Mouse (Mus musculus) T-cell, adult 2 months (primary cell): ENCODE results near the gene Ctr9.

Experiments used
- DNase-seq: peaks from one replicate; pipeline ENCODE4 v3.0.0; 2022; ENCODE audit warnings: low spot score

Ctr9 gene

DNA sequence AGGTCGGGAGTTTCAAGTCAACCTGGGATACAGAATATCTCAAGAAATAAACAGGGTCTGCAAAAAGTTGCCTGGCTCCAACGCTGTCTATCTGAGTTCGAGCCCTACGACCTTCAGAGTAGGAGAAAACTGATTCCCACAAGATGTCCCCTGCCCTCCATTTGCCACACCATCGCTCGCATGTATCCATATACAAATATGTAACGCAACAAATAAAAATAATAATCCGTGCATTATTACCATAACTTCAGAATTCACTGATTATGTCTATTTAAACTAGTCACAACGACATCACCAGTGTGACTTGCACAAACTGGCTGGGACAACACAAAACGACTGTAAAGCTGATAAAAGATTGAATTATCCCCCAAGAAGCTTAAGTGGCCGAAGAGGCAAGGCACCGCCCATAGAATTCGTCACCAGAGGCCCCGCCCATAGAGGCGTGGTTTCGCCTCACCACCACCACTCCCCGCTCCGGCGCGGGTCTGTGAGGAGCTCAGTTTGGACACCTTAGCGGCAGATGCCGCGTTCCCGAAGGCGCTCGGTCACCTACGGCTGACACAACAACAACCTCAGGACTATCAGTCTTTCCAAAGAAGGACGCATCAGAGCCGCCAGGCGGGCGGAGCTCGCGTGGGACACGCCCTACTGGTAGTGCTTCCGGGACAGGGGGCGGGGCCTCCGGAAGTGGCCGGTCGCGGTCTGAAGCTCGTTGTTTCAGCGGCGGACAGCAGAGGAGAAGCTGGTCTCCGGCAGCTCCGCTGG lies at the start of gene Ctr9:
Gene Ctr9, plus strand, starts transcription at position 671 of the 765 bp plus-strand sequence.
- DNase-seq, result peak; percentile 85

DNA sequence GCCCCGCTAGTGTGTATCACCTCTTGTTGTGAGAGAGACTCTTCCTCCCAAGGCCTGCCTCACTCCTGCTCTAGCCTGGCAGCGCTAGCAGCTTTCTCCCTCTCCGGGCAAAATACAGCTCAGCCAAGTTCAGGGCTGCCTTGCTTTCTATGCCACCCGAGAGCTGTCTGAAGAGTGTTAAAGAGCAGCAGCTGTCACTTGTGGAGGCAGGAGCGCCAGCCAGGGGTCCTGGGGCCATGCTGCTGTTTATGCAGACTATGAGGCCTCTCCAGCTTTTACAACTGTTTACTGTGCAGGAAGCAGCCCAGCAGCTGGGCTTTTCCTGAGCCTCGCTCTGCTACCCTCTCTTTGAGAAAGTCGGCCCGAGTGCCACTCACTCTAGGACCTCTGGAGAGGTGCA lies 47.7 kb upstream of the Ctr9 start:
- DNase-seq, result no peak

DNA sequence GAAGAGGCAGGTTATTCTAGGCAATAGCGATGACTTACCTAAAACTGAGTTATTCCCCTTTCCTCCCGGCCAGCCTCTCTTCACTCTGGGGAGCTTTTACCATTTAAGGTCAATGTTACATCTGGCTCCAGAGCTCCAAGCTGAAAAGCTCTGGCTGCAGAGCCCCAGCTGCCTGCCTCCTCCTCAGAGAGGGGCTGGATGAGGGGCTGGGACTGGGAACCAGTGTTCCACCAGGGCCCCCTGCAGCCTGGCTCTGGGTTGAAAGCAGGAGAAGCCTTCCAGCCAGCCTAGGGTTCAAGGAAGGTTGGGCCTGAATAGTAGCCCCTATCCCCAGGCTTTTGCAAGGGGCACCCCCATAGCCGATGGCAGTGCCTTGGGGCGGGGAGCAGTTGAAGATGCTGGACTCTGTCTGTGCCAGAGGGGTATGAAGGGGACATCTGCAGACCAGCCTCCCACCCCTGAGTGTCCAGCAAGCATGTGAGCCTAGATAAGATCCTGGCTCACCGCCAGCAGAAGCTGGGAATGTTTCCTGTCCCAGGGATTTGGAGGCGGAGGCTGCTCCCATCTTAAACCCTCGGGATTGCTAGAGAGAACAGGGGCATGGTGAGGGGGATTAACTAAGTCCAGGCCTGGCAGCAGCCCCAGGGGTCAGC lies 46.6 kb upstream of the Ctr9 start, which contains the start of gene Mrvi1:
Gene Mrvi1, minus strand, starts transcription at position 409 of the 653 bp plus-strand sequence.
- DNase-seq, result no peak

DNA sequence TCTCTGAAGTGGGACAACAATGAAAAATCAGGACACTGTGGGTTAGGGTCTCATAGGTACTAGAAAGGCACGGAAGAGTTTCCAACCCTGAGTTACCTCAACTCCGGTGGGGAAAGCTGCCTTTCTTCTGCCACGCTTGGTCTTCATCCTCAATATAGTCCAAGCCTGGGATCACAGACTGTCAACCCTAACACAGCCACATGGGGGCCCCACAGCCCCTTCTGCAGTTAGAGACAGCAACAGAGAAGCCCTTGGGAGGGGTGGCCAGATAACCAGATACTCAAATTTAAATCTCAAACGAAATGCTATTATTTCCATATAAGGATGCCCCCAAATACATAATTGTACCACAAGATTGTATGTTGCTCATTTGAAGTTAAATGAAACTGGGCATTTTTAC lies 46.0 kb upstream of the Ctr9 start:
- DNase-seq, result peak; percentile 25

DNA sequence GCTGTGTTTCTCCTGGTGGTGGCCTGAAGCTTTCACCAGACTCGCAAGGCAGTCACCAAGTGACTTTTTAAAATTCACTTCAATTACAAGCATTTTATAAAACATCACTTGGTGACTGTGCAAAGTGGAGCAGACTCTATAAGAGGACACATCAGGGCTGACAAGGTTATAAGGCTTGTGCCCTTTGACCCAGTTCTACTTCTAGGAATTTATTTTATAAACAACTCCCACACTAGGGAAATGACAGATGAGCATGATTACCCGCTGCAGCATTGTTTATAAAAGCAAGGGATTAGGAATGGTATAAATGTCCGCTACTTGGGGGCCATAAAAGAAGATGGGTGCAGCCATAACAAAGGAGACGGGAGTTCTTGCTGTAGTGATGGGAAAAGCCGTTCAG lies 45.1 kb upstream of the Ctr9 start:
- no peak for DNase-seq

DNA sequence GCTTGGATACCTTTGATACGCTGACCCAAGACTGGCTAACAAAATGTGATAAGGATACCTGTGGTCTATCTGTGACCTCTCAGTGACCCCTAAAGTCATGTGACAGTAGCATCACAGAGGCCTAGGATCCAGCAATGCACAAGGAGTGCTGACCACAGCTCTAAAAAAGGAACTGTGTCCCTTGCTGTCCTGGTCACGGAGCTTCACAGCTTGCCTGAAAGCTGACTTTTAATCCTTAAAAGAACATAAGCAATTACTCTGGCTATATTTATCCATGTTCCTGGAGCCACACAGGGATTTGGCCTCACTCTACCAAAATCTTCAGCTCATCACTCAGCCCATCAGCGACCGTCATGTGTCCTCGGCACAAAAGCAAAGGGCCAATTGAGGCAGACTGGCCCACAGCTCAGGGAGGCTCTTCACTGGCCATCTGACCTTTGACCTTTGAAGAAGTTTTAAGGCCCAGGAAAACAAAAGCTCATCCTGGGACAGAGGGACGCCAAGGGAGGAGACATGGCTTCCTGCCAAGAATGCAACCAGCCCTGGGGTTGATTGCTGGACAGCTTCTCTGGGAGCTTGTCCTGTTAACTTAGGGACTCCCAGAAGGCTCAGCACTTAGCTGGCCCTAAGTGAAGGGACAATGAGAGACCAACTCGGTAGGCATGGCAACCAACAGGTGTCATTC lies 43.0 kb upstream of the Ctr9 start:
- no peak for DNase-seq

DNA sequence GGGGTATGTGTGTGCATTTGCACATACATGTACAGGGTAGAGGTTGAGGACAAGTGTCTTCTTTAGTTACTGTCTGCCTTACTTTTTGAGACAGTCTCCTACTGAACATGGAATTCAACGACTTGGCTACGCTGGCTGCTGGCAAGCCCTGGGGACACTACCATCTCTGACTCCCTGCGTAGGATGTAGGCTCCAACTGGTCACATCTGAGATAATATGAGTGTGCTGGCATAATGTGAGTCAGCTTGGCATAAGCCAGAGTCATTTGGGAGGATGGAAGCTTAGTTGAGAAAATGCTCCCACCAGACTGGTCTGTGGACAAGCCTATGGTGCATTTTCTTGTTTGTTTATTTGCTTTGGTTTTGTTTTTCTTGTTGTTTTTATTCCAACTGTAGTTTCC lies 40.7 kb upstream of the Ctr9 start:
- DNase-seq, result no peak

DNA sequence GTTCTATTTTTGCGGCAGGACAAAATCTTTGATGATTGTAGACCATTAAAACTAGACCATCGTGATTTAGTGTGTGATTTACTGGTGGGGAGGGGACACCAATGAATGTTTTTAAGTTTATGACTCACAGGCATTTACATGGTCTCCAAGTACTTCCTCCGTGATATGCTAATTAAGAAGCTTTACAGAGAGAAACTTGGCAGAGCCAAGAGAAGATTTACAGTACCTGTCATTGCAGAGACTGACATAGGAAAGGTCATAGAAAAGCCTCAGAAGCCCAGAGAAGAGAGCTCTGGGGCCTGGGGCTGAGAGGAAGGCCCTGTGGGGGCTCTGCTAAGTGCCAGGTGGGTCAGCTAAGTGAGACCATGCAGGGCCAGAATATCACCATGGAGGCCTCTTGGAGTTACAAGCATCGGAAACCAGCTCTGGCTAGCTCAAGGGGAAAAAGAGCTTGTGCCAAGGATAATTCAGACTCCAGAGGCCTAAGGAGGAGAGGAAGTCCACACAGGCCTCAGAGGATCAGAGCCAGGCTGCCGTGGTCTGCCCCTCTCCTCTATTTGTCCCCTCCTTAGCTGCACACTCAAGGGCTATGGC lies 39.4 kb upstream of the Ctr9 start:
- DNase-seq, result no peak

DNA sequence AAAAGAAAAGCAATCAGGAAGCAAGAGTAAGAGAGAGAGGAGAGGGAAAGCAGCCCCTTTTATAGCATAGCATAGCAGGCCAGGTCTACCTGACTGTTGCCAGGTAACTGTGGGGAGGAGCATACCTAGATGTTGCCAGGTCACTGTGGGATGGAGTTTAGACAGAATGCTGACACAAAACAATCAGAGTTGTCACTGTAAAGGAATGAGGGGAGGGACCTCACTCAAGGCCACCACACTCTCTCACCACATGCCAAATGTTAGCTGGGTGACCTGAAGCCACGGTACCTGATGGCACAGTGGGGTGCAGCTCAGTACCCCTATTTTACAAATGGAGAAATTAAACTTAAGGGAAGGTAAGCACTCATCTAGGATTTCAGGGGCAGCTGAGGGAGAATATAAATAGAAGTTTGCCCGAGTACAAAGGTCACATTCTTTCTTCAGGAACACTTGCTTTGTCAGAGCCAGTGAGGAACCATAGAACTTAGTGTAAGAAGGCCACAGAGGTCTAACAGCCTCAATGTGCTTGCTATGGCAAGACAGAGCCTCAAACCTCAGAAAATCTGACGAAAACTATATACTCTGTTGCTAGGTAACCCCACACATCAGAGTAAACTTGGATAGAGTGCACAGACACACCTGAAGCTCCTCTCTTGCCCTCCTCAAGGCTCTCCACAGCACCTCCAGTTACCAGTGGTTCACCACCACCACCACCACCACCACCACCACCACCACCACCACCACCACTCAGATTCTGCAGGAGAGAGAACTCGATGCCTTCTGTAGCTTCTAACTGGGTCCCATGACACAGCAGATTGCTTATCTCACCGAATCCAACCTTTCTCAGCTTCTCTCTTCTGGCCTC lies 38.2 kb upstream of the Ctr9 start:
- no peak for DNase-seq

DNA sequence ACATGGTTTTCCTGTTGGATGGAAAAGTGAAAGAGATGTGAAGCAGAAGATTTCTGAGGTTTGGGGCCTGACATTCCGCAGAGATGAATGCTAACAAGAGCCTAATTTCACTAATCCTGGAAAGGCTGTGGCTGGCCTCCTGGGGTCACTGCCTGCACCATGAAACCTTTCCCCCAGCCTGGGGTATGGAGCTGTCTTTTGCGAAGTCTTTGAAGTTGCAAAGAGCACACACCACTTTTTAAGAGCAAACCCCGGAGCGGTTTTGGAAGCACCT lies 37.6 kb upstream of the Ctr9 start:
- DNase-seq, result no peak

DNA sequence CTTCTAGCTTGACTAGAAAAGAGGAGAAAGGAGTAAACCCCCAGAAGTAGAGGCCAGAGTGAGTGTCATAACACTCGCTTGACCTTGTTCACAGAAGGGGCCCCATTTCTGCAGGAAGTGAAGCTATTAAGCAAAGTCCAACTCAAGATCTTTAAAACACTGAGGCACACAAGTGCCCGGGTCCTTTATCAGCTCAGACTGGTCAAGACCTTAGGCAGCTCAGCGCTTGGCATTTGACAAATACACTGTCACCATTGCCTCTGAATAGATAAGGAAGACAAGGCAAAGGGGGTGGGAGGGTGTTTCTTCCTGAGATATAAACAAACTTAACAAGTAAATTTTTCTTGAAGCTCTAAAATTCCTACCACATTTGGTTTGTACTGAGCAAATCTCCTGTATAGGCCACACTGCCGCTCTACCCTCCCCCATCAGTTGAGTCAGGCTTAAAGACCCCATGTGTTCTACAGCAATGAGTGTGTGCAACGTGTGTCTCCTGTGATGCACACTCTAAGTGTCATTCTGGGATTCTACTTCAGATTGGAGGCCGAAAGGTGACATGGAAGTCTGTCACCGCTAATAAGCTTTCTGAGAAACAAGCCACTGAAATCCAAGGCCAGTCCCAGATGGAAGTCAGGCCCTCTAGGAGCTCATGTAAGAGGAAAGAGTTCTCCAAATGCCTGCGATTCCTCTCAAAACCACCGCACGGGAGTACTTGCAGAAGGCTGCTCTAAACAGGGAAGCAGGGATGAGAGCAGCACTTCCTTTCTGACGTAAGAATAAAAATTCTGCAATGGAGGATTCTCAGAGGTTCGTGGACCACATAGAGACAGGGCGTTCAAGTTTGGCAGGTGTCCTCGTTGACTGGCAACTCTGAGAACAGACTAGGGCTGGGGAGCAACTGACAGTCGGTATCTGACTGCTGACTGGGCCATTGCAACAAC lies 29.6 kb upstream of the Ctr9 start:
- no peak for DNase-seq

DNA sequence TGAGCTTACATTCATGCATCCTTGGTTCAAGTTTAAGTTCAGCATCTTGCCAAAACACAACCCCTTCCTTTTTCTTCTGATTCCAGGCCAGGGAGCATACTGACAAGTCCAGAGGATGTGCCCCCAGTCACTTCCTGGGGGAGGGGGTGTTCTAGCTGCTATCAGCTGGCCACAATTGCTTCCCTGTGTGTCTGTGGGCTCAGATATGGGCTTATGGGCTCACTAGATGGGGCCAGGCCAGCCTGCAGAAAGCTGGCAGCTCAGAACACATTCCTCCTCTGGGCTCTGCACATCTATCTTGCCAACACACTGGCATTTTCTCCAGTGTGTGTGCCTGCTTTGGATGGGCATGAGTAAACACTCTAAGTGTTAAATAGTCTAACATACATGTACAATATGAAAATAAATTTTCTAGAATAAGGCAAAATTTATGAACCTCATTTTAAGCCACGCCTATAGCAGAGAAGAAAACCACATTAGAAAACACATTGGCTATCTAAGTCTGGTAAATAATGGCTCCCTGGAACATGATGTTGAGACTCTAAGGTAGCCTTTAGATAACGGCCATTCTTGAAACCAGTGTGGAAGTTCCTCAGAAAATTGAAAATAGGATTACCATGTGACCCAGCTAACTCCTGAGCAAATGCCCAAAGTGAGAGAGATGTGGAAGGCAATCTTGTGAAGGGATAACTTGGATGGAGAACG lies 24.5 kb upstream of the Ctr9 start:
- no peak for DNase-seq

DNA sequence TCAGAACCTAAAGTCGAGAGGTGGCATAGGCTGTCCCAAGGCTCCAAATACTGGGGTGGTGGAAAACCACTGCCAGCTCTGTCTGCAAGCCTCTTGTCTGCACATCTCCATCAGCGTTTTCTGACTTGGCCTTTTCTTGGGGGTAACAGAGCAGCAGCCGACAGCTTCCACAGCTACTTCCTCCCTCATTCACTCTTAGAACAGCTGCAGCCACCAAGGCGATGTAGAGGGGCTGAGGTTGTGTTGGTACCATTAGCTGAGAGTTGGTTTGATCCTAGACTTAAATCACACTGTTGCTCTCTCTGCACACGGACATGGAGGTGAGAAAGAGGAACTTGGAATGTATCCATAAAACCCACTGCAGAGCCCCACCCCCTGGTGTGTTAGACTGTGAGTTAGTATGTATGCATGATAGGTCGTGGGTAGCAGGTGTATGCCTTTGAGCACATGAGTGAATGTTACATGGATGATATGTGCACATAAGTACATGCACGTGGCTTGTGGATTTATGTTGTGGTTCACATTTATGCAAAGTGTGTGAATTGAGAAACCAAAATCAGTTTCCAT lies 14.6 kb upstream of the Ctr9 start:
- DNase-seq, result no peak

DNA sequence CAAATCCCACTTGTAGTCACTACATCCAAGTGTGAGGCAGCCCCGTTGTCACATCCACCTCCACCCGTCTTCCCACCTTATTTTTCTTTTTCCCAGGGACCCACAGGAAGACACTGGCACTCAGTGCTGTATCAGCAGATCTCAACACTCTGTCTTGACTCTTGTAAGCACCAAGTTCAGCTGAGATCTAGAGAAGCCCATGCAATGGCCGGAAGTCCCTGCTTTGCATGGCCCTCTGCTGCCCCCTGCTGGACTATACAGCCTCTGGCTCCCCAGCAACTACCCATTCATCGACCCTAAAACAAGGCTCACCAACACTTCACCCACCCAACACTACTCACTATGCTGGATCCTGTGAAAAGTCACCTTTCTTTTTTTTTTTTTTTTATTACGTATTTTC lies 13.9 kb upstream of the Ctr9 start:
- peak; percentile 88 for DNase-seq

DNA sequence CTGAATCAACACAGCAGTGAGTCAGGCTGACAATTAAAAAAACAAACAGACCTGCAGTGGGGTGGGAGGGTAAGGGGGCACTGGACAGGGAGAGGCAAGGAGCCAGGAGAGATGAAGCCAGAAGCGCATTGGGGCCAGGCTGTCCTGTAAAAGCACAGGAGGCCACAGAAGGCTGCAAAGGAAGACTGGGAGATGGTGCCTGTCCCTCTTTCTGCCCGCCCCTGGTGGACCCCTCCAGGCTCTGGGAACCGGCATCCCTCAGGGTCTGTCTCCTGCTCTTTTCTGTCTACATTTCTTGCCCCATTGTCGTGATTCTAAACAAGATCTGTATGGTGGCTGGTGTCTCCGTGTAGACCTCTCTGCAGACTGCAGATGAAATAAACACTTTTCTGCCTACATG lies 13.0 kb upstream of the Ctr9 start:
- DNase-seq, result no peak

DNA sequence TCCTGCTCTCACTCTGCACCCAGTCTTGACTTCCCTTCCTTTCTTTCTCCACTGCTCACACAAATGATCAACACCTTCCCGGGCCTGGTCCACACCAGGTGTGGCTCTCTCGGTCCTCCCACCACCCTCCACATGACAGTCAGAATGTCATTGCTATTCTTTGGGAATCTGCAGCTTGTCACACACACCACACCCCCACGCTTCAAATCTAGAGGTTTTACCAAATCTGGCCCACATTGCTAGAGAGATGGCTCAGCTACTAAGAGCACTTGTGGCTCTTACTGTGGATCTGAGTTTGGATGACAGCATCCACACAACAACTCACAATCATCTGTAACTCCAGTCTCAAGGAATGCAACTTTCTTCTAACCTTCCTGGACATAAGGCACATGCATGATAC lies 11.8 kb upstream of the Ctr9 start:
- no peak for DNase-seq

DNA sequence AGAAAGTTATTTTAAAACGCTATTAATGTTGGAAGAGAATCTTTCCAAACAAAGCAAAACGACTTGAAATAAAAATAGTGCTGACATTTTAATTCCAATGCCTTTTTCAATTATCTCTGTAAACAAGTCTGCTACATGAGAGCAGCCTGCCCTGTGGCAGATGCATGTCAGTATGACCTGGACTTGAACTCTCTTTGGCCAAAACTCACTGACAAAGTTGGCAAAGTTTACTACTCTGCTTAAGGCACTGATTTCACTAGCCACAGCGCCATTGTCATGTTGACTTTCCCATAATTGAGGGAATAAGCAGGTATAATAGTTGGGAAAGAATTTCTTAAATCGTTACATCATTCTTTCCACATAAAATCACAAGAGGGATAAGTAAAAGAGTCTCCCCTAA lies 7.9 kb upstream of the Ctr9 start:
- DNase-seq, result no peak

DNA sequence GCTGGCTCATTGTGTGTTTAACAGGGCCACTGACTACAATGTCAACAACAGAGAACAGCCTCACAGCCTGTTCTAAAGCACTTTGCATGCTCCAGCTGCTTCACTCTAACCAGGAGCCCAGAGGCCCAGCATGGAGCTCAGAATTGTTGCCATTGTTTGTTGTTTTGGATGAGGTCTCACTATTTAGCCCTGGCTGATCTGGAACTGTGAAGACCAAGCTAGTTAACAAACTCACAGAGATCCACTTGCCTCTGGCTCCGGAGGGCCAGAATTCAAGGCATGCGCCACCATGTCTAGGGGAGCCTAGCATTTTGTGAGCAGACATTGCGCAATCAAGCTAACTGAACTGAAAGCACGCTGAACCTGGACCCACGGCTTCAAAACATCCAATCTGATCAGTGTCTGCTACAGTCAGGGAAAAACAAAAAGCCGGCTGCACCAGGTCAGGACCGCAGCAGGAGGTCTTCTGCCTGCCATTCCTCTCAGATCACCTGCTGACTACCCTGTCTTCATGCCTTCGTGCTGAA lies 4.6 kb upstream of the Ctr9 start:
- no peak for DNase-seq

DNA sequence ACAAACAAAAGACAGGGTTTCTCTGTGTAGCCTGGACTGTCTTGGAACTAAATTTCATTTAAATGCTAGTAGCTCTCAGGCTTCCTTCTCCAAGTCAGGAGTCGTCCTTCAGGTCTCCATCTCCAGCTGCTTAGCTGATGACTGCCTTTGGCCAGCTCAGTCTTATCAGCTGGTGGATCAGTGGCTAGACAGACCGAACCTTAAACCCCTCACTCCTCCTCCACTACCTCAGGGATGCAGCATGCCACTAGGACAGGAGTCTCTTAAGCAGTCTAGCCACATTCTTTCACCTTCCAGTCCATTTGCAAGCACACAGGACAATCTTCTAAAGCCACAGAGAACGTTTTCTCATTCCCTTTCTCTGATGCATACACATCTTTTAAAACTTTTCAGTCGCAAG lies 3.8 kb upstream of the Ctr9 start:
- no peak for DNase-seq

DNA sequence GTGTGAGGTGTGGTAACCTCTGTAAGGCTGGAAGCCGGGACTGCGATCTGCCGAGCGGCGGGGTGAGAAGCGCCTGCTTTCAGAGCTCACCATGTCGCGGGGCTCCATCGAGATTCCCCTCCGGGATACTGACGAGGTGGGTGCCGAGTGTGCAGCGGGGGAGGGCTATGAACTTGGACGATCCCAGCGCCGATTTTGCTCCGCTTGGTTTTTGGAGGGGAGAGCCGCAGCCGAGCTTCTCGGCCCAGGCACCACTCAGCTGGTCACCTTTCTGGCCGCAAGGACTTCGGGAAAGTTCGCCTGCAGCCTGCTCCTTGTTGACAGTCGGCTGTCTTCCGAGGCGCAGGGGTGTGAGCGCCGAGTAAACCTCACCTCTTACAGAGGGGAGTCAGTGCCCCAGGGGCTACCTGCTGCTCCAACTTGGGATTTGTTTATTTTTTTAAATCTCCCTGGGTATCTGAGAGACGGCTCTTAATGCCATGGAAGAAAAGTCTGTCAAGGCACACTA lies 349 bp downstream of the Ctr9 start:
- no peak for DNase-seq
